Mouse (Mus musculus): ENCODE data around the gene Crtam. TPM values are rescaled to one million over a fixed set of nuclear protein-coding genes. Genes with fewer than 3 reads are reported as not detected.
A peak's percentile ranks its signal among the peaks of the same experiment; 100 is the strongest.

The Crtam gene
- polyA plus RNA-seq, 1 experiment from 2014 or later: 0.08 TPM

- no peak for DNase-seq
- no peaks in the 10 kb centered on the region for H3K27me3 ChIP-seq (ENCODE audit: insufficient read depth, low read length)
- H3K36me3 ChIP-seq (replicated peaks; ENCODE audit: insufficient read depth, low read length): no peaks in the 10 kb centered on the region
- no peak overlapping the region for H3K27ac ChIP-seq (ENCODE audit: low read depth)
- peaks cover 12% of the 10 kb centered on the region for H3K4me1 ChIP-seq (ENCODE audit: insufficient read depth)
- no peak for ATAC-seq
- no peak overlapping the region for H3K4me3 ChIP-seq (ENCODE audit: low read depth, low read length)
- H3K4me2 ChIP-seq (ENCODE audit: low read depth, low read length): no peak overlapping the region
- H3K9ac ChIP-seq (replicated peaks): no peak overlapping the region
- 74% methylated on average over 3 of the region's 3 CpGs for WGBS (ENCODE audit: insufficient replicate concordance)
- TF ChIP-seq CTCF (IDR thresholded peaks at IDR 0.05; ENCODE audit: low read depth) (no peak), EP300 (IDR thresholded peaks at IDR 0.05; ENCODE audit: low read depth) (no peak)
- H3K9me3 ChIP-seq (ENCODE audit: low read length): no peaks in the 10 kb centered on the region
Measured at GRCm38 (mm10) chr9:41048820-41049219, 44.4 kb upstream of the Crtam start.

- DNase-seq (no peak), ATAC-seq (no peak)
- Histone ChIP-seq H3K4me1 (ENCODE audit: insufficient read depth) (peaks cover 12% of the 10 kb centered on the region), H3K9me3 (ENCODE audit: low read length) (no peaks in the 10 kb centered on the region), H3K4me3 (ENCODE audit: low read depth, low read length) (no peak overlapping the region), H3K36me3 (replicated peaks; ENCODE audit: insufficient read depth, low read length) (no peaks in the 10 kb centered on the region), H3K27me3 (ENCODE audit: insufficient read depth, low read length) (no peaks in the 10 kb centered on the region), H3K27ac (ENCODE audit: low read depth) (no peak overlapping the region), H3K4me2 (ENCODE audit: low read depth, low read length) (no peak overlapping the region), H3K9ac (replicated peaks) (no peak overlapping the region)
- WGBS (ENCODE audit: insufficient replicate concordance): 87% methylated on average over 7 of the region's 7 CpGs
- TF ChIP-seq EP300 (IDR thresholded peaks at IDR 0.05; ENCODE audit: low read depth) (no peak), CTCF (IDR thresholded peaks at IDR 0.05; ENCODE audit: low read depth) (no peak)
Measured at GRCm38 (mm10) chr9:41048216-41048615, 43.8 kb upstream of the Crtam start.

DNA sequence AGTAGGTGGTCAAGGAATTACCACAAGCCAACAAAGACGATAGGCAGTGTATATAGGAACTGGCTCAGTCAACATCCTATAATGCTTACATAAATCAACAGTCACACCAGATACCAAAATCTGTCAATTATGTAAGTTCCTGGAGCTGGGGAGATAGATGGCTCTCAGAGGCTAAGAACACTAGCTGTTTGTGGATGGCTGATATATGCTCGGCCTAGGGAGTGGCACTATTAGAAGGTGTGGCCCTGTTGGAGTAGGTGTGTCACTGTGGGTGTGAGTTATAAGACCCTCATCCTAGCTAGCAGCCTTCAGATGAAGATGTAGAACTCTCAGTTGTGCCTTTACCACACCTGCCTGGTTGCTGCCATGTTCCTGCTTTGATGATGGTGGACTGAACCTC, 43.2 kb upstream of the Crtam start:
- Histone ChIP-seq H3K4me3 (ENCODE audit: low read depth, low read length) (no peak overlapping the region), H3K4me1 (ENCODE audit: insufficient read depth) (peaks cover 12% of the 10 kb centered on the region), H3K4me2 (ENCODE audit: low read depth, low read length) (no peak overlapping the region), H3K27me3 (ENCODE audit: insufficient read depth, low read length) (no peaks in the 10 kb centered on the region), H3K9me3 (ENCODE audit: low read length) (no peaks in the 10 kb centered on the region), H3K36me3 (replicated peaks; ENCODE audit: insufficient read depth, low read length) (no peaks in the 10 kb centered on the region), H3K27ac (ENCODE audit: low read depth) (no peak overlapping the region), H3K9ac (replicated peaks) (no peak overlapping the region)
- DNase-seq: no peak
- WGBS (ENCODE audit: insufficient replicate concordance): 67% methylated on average over 2 of the region's 2 CpGs
- ATAC-seq: no peak
- TF ChIP-seq CTCF (IDR thresholded peaks at IDR 0.05; ENCODE audit: low read depth) (no peak), EP300 (IDR thresholded peaks at IDR 0.05; ENCODE audit: low read depth) (no peak)

DNA sequence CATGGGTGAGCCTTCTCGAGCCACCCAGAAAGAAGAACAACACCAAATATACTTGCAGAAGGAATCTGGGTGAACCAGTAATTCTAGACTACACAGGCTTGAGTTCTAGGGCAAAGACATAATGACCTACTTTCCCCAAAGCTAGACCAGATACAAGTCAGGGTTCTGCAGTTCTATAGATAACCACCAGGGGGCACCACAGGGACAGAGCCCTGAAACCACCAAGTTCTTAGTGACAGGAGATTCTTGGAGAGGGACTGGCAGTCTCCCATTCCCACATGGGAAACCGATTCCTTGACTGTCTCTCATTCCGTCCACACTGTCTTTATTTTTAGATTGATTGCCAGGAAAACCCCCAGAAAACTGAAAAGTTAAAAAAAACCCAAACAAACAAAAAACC, 40.2 kb upstream of the Crtam start:
- no peaks in the 10 kb centered on the region for H3K36me3 ChIP-seq (replicated peaks; ENCODE audit: insufficient read depth, low read length)
- TF ChIP-seq EP300 (IDR thresholded peaks at IDR 0.05; ENCODE audit: low read depth): no peak
- peak; percentile 96 for TF ChIP-seq CTCF (IDR thresholded peaks at IDR 0.05; ENCODE audit: low read depth)
- no peak overlapping the region for H3K4me3 ChIP-seq (ENCODE audit: low read depth, low read length)
- ATAC-seq: no peak
- peak; percentile 83 for DNase-seq
- H3K27ac ChIP-seq (ENCODE audit: low read depth): no peak overlapping the region
- H3K4me2 ChIP-seq (ENCODE audit: low read depth, low read length): no peak overlapping the region
- H3K9ac ChIP-seq (replicated peaks): no peak overlapping the region
- 11% methylated on average over 3 of the region's 3 CpGs for WGBS (ENCODE audit: insufficient replicate concordance)
- peaks cover 6% of the 10 kb centered on the region; the same call in 1 of the 2 replicates for H3K4me1 ChIP-seq (ENCODE audit: insufficient read depth)
- H3K9me3 ChIP-seq (ENCODE audit: low read length): no peaks in the 10 kb centered on the region
- no peaks in the 10 kb centered on the region for H3K27me3 ChIP-seq (ENCODE audit: insufficient read depth, low read length)

- Histone ChIP-seq H3K4me1 (ENCODE audit: insufficient read depth) (no peaks in the 10 kb centered on the region; the same call in 1 of the 2 replicates), H3K36me3 (replicated peaks; ENCODE audit: insufficient read depth, low read length) (no peaks in the 10 kb centered on the region), H3K27ac (ENCODE audit: low read depth) (no peak overlapping the region), H3K4me3 (ENCODE audit: low read depth, low read length) (no peak overlapping the region), H3K27me3 (ENCODE audit: insufficient read depth, low read length) (no peaks in the 10 kb centered on the region), H3K4me2 (ENCODE audit: low read depth, low read length) (no peak overlapping the region), H3K9me3 (ENCODE audit: low read length) (no peaks in the 10 kb centered on the region), H3K9ac (replicated peaks) (no peak overlapping the region)
- 82% methylated on average over 5 of the region's 5 CpGs for WGBS (ENCODE audit: insufficient replicate concordance)
- no peak for DNase-seq
- ATAC-seq: no peak
- TF ChIP-seq EP300 (IDR thresholded peaks at IDR 0.05; ENCODE audit: low read depth) (no peak), CTCF (IDR thresholded peaks at IDR 0.05; ENCODE audit: low read depth) (no peak)
Measured at GRCm38 (mm10) chr9:41043641-41044040, 39.2 kb upstream of the Crtam start.

- no peaks in the 10 kb centered on the region for H3K36me3 ChIP-seq (replicated peaks; ENCODE audit: insufficient read depth, low read length)
Measured at GRCm38 (mm10) chr9:41041404-41041803, 37.0 kb upstream of the Crtam start.

DNA sequence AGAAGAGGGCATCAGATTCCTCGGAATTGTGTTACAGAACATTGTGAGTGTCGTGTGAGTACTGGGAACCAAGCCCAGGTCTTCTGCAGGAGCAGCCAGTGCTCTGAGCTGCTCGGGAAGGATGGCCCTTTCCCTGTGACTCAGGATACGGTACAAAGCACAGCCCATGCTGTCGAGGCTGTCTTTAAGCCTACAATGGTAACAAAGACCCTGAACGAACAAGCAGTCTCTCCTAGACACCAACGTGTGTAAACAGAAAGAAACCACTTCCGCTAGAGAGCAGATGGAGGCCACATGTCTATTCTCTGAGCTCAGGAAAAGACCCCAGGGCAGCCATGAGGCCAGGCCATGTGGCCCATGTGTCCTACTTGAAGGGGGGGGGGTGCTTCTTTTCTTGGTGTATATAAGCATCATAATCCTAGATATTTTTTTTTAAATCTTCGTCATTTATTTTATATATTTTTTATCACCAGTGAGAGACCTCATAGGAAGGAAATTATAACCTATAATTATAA, 33.8 kb upstream of the Crtam start:
- no peaks in the 10 kb centered on the region for H3K36me3 ChIP-seq (replicated peaks; ENCODE audit: insufficient read depth, low read length)
- no peaks in the 10 kb centered on the region for H3K9me3 ChIP-seq (ENCODE audit: low read length)
- no peak for ATAC-seq
- H3K4me2 ChIP-seq (ENCODE audit: low read depth, low read length): no peak overlapping the region
- H3K4me3 ChIP-seq (ENCODE audit: low read depth, low read length): no peak overlapping the region
- H3K4me1 ChIP-seq (ENCODE audit: insufficient read depth): no peaks in the 10 kb centered on the region
- no peaks in the 10 kb centered on the region for H3K27me3 ChIP-seq (ENCODE audit: insufficient read depth, low read length)
- no peak overlapping the region for H3K27ac ChIP-seq (ENCODE audit: low read depth)
- TF ChIP-seq EP300 (IDR thresholded peaks at IDR 0.05; ENCODE audit: low read depth) (no peak), CTCF (IDR thresholded peaks at IDR 0.05; ENCODE audit: low read depth) (no peak)
- H3K9ac ChIP-seq (replicated peaks): no peak overlapping the region
- 65% methylated on average over 9 of the region's 9 CpGs for WGBS (ENCODE audit: insufficient replicate concordance)
- DNase-seq: no peak

More at GRCm38 (mm10) chr9:41041404-41041803, 37.0 kb upstream of the Crtam start:
- WGBS (ENCODE audit: insufficient replicate concordance): 83% methylated on average over 3 of the region's 3 CpGs
- Histone ChIP-seq H3K9ac (replicated peaks) (no peak overlapping the region), H3K4me2 (ENCODE audit: low read depth, low read length) (no peak overlapping the region), H3K27ac (ENCODE audit: low read depth) (no peak overlapping the region), H3K4me3 (ENCODE audit: low read depth, low read length) (no peak overlapping the region), H3K27me3 (ENCODE audit: insufficient read depth, low read length) (no peaks in the 10 kb centered on the region), H3K4me1 (ENCODE audit: insufficient read depth) (no peaks in the 10 kb centered on the region), H3K9me3 (ENCODE audit: low read length) (no peaks in the 10 kb centered on the region)
- DNase-seq: no peak
- ATAC-seq: no peak
- TF ChIP-seq EP300 (IDR thresholded peaks at IDR 0.05; ENCODE audit: low read depth) (no peak), CTCF (IDR thresholded peaks at IDR 0.05; ENCODE audit: low read depth) (no peak)

Data from liver, postnatal 0 days (tissue).